Mouse (Mus musculus) natural killer cell, adult 2 months (primary cell): ENCODE data around the gene Gm11733.

ENCODE experiments used
- DNase-seq, 2 experiments: peaks; one replicate each; pipeline ENCODE4 v3.0.0; 2022; ENCODE audit warnings: low spot score in 2 of 2

Gm11733 gene

DNA sequence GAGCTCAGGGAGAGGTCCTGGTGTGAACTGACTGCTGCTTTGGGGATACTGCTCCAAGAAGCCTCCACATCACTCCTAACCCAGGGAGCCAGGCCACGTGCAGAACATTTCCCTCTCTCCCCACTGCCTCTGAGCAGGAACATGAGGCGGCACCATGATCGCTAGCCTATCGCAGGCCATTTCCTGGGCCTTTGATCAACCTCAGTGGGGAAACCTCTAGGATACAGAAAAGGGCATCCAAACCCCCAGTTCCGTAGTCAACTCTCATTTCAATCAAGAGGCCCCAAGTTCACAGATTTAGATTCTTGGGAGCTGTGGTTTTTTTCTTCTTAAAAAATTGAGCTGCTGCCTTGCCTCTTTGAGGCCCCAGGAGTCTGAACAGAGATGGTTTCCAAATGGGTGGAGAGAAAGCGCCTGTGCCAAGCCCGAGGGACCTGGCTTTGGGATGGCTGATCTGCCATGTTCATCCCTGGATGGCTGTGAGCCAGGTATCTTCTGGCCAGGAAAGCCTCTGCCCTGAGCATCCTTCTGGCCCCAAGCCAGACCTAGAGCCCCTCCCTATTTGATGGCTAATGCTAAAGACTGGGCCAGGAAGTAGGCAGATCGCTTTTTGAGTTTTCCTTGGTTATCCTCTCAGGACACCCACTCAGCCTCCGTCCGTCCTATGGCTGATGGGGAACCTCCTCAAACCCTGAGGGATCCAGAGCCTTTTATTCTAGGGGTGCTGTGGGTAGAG, 5.7 kb upstream of the Gm11733 start:
- peak in 1 of 2 experiments; percentile 14 for DNase-seq

GRCm38 (mm10) chr11:117479007-117479719, 5.0 kb upstream of the Gm11733 start:
- DNase-seq = no peak

DNA sequence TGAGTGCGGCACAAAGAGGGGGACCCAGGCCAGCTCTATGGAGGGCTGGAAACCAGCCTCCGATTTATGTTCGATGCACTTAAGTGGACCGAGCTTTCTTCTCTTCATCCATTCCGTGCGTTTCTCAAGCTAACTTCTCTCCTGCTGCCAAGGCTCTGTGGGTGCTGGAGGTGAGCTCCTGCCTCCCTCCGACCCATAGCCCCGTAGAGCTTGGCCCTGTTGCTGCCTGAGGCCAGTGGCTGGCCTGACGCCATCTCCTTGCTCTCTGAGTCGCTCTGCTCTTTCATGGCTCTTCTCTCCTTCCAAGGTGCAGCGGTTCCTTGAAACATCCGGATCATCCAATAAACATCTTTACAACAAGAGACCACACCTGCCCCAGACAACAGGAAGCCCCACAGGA, 4.4 kb upstream of the Gm11733 start:
- no peak for DNase-seq

- DNase-seq = no peak
Measured at GRCm38 (mm10) chr11:117482300-117482676, 1.9 kb upstream of the Gm11733 start.

DNA sequence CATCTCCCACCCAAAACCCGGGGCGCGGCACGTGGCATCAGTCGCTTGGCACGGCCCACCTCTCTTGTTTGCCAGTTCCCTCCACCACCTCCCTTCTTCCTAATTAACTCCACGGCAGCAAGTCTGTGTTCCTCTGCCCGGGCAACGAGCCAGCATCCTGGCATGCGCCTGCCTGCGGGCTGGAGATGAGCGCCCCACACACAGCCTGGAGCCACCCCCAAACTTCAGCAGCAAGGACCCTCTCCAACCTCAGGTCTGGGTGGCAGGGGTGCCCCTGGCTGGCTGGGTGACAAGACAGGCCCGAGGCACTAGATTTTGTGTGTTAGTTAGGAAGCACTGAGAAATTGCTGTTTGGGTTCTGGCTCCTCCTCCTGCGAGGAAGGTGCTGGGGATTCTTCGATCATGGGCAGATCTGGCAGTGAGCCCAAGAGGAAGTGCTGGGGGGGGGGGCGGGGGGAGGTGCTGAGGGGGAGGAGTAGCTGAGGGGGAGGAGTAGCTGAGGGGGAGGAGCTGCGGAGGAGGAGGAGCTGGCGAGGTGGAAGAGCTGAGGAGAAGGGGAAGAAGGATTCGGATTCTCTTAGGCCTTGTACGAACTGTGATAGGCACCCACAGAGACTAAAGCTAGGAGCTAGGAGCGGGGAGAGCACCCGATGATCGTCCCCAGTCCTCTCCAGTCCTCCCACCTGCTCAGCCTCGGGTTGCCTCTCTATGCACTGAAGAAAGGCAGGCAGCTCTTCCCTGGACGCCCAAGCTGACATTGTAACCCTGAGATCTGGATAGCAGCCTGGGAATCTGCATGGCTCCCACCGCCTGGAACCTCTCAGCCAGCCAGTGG, 1.3 kb upstream of the Gm11733 start:
- DNase-seq = peak; percentile 41 to 56

DNA sequence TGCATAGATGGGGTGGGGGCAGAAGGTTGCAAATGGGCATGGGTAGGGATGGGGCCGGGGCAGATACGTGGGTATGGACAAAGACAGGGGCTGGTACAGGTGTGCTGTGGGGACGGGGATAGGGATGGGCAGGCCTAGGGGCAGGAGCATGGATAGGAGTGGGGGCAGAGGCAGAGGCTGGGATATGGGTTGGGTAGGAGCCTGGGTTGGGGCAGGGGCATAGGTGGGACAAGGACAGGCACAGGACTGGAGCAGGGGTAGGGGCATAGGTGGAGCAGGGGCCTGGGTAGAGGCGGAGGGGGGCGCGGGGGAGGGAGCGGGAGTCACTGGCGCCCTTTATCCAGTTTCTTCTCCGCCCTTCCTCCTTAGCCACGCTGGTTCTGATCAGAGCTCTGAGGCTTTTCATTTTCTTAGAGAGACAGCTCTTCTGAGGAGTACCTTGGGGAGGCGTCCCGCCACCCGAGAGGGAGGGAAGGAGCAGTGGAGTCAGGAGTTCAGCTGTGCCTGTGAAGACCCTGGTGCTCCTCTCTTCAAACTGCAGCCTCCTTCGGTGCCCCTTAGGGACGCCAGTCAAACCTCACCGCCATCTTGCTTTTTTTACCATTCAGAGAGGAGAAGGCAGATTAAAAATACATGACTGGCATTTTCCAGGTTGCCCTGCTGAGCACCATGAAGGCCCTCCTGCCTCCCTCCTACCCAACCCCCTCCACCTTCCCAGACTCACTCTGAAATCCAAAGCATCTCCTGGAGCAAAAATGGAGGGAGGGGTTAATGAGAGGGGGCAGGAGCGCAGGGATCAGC, 7.4 kb downstream of the Gm11733 start:
- no peak for DNase-seq

GRCm38 (mm10) chr11:117492209-117492505, 8.0 kb downstream of the Gm11733 start:
- DNase-seq = no peak

- no peak for DNase-seq
Measured at GRCm38 (mm10) chr11:117496812-117497211, 12.6 kb downstream of the Gm11733 start.

- no peak for DNase-seq
Measured at GRCm38 (mm10) chr11:117497256-117498136, 13.3 kb downstream of the Gm11733 start.

DNA sequence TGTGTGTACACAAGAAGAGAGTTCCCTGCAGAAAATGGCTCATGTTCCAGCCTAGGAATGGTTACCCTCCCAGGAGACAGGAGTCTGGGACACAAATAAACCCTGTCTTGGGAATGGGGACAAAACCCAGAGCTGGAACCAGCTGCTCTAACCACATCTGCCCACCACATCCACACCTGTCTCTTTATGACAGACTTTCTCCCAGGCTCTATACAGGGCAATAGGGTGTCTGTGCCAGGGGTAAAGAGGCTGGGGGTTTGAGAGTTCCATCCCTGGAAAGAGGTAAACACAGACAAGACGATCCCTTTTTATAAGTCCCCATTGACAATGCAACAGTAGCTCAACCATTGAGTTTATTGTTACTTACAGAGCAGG, 14.0 kb downstream of the Gm11733 start:
- DNase-seq = no peak

DNA sequence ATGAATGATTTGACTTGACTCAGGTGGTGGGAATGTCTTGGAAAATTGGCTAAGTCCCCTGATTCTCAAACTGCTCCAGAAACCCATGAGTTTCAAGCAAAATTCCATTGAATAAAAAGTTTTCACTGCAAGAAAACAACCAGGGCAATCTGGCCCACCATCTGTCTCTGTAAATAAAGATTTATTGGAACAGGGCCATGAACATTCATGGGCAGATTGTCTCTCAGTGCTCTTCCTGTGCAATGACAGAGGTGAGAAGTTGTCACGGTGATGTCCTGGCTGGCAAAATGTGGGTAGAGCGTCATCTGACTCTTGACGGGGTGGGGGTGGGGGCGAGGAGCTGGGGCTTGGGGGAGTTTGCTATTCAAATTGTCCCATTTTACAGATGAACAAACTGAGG, 24.8 kb downstream of the Gm11733 start:
- DNase-seq = no peak

GRCm38 (mm10) chr11:117515718-117516421, 31.7 kb downstream of the Gm11733 start:
- DNase-seq = no peak

- no peak for DNase-seq
Measured at GRCm38 (mm10) chr11:117516422-117516796, 32.2 kb downstream of the Gm11733 start.

GRCm38 (mm10) chr11:117521906-117522780, 38.0 kb downstream of the Gm11733 start:
- DNase-seq = no peak

DNA sequence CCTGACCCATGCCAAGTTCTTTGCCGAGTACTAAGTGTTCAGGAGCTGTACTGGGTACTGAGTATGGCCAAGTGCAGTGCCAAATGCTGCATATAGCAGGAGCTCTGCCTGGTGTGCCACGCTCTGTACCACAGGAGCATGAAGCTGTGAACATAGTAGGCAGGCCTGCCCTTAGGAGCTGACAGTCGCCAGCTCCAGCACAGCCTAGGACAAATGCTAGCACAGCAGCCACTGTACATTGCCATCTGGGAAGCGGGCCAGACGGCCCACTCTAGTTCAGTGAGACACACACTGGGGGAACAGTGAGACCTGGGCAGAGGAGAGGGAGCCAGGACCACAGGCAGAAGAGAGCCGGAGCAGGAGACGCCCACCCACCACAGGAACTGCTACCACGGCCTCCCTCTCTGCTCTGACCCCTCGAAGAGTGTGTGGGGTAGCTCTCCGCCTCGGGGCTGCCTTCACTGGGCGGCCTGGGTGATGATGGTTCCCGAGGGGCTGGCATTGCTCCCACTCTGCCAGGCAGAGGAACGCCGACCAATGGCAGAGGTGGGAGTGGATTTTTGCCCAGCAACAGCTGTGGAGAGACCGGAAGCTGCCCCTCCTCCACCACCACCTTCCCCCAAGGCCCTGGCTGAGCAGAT, 38.8 kb downstream of the Gm11733 start:
- no peak for DNase-seq

GRCm38 (mm10) chr11:117525606-117526349, 41.6 kb downstream of the Gm11733 start:
- peak in 1 of 2 experiments; percentile 9 for DNase-seq

DNA sequence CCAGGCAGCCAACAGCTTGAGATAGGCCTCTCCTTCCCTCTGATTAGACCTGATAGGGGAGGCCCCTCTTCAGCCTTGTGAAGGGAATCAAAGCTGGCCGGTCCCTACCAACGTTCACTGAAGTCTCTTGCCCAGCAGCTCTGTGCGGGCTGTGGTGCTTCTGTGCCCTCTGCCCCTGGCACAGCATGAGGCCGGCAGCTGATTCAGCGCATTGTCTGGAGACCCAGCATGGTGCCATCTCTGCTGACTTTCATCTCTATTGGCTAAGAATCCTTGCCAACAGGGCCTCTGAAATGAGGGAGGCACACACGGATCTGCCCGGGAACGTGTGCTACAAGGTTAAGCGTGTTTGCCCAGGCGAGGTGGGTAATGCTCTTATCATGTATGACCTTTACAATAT, 48.2 kb downstream of the Gm11733 start:
- no peak for DNase-seq

- no peak for DNase-seq
Measured at GRCm38 (mm10) chr11:117534912-117535311, 50.7 kb downstream of the Gm11733 start.
